Mouse (Mus musculus) ES-Bruce4 (cell line): ENCODE results near the gene Bbox1. TPM values are rescaled to one million over a fixed set of nuclear protein-coding genes. Genes with fewer than 3 reads are reported as not detected.

Experiments used
- H3K27ac ChIP-seq: 2 replicates; pipeline ENCODE4 v1.5.1; 2012; ENCODE audit warnings: low read length, inconsistent platforms; ENCODE audit not compliant: insufficient read depth
- H3K27me3 ChIP-seq: 2 replicates; pipeline ENCODE4 v1.6.1; 2012; ENCODE audit warnings: mild to moderate bottlenecking, low read length, inconsistent platforms; ENCODE audit not compliant: control insufficient read depth, poor library complexity, insufficient read depth, severe bottlenecking
- H3K36me3 ChIP-seq: 2 replicates; pipeline ENCODE4 v1.6.1; 2012; ENCODE audit warnings: inconsistent platforms, mild to moderate bottlenecking, low read length, moderate library complexity; ENCODE audit not compliant: control insufficient read depth, poor library complexity, insufficient read depth, severe bottlenecking
- H3K4me1 ChIP-seq: one replicate; pipeline ENCODE4 v1.8.1; 2011; ENCODE audit warnings: low read length; ENCODE audit not compliant: control insufficient read depth, insufficient read depth
- H3K4me3 ChIP-seq: 2 replicates; pipeline ENCODE4 v1.5.1; 2011; ENCODE audit warnings: low read depth, mild to moderate bottlenecking, low read length
- H3K9ac ChIP-seq: 2 replicates; pipeline ENCODE4 v1.6.1; 2012; ENCODE audit warnings: low read depth, mild to moderate bottlenecking, inconsistent platforms; ENCODE audit not compliant: poor library complexity, severe bottlenecking
- H3K9me3 ChIP-seq: replicated peaks from 2 replicates; pipeline ENCODE4 v1.6.1; 2012; ENCODE audit warnings: mild to moderate bottlenecking, low read length, inconsistent platforms; ENCODE audit not compliant: control insufficient read depth, poor library complexity, insufficient read depth, severe bottlenecking
- CTCF ChIP-seq: IDR thresholded peaks from one replicate; pipeline ENCODE4 v1.8.1; 2011; ENCODE audit warnings: low read depth, low read length
- EP300 ChIP-seq: IDR thresholded peaks from 2 replicates; pipeline ENCODE4 v1.6.1; 2011; ENCODE audit warnings: low read depth, low read length; ENCODE audit not compliant: insufficient read depth
- POLR2A ChIP-seq: IDR thresholded peaks from one replicate; pipeline ENCODE4 v1.8.1; 2011; ENCODE audit warnings: low read length; ENCODE audit not compliant: insufficient read depth
- polyA plus RNA-seq: library from polyadenylated mRNA; stranded (reverse); fragments of >200 nt; gene quantifications from 2 replicates; pipeline ENCODE4 v1.2.4, GENCODE M21; 2011; ENCODE audit warnings: low read depth; ENCODE audit not compliant: missing spikeins, insufficient read depth, insufficient read length

Gene Bbox1
- polyA plus RNA-seq, 1 experiment: not detected

GRCm38 (mm10) chr2:110287959-110288358, 26.4 kb downstream of the Bbox1 start:
- Histone ChIP-seq H3K27me3 (no peaks in the 10 kb centered on the region), H3K9ac (no peak overlapping the region), H3K4me3 (no peak overlapping the region), H3K4me1 (no peaks in the 10 kb centered on the region), H3K27ac (no peak overlapping the region), H3K36me3 (no peaks in the 10 kb centered on the region), H3K9me3 (no peaks in the 10 kb centered on the region)
- TF ChIP-seq EP300 (no peak), CTCF (no peak)

GRCm38 (mm10) chr2:110285829-110286504, 28.4 kb downstream of the Bbox1 start:
- TF ChIP-seq CTCF: no peak
- no peak for TF ChIP-seq EP300
- no peak for TF ChIP-seq POLR2A
- H3K27ac ChIP-seq: no peak overlapping the region
- H3K4me3 ChIP-seq: no peak overlapping the region
- H3K27me3 ChIP-seq: no peaks in the 10 kb centered on the region
- H3K9ac ChIP-seq: no peak overlapping the region
- H3K9me3 ChIP-seq: no peaks in the 10 kb centered on the region
- H3K36me3 ChIP-seq: no peaks in the 10 kb centered on the region
- no peaks in the 10 kb centered on the region for H3K4me1 ChIP-seq

GRCm38 (mm10) chr2:110275424-110275823, 38.9 kb downstream of the Bbox1 start:
- TF ChIP-seq POLR2A (no peak), EP300 (no peak), CTCF (no peak)
- no peak overlapping the region for H3K4me3 ChIP-seq
- no peaks in the 10 kb centered on the region for H3K9me3 ChIP-seq
- H3K4me1 ChIP-seq: no peaks in the 10 kb centered on the region
- H3K36me3 ChIP-seq: no peaks in the 10 kb centered on the region
- no peak overlapping the region for H3K27ac ChIP-seq
- no peaks in the 10 kb centered on the region for H3K27me3 ChIP-seq
- H3K9ac ChIP-seq: no peak overlapping the region

GRCm38 (mm10) chr2:110274160-110274559, 40.2 kb downstream of the Bbox1 start:
- TF ChIP-seq CTCF (no peak), POLR2A (no peak), EP300 (no peak)
- H3K4me3 ChIP-seq: no peak overlapping the region
- no peaks in the 10 kb centered on the region for H3K27me3 ChIP-seq
- no peaks in the 10 kb centered on the region for H3K36me3 ChIP-seq
- H3K27ac ChIP-seq: no peak overlapping the region
- H3K9ac ChIP-seq: no peak overlapping the region
- H3K9me3 ChIP-seq: no peaks in the 10 kb centered on the region
- H3K4me1 ChIP-seq: no peaks in the 10 kb centered on the region

GRCm38 (mm10) chr2:110269281-110269680, 45.1 kb downstream of the Bbox1 start:
- Histone ChIP-seq H3K27ac (no peak overlapping the region), H3K9me3 (no peaks in the 10 kb centered on the region), H3K9ac (no peak overlapping the region), H3K4me3 (no peak overlapping the region), H3K27me3 (no peaks in the 10 kb centered on the region), H3K36me3 (no peaks in the 10 kb centered on the region), H3K4me1 (no peaks in the 10 kb centered on the region)
- TF ChIP-seq POLR2A (no peak), CTCF (no peak), EP300 (no peak)

GRCm38 (mm10) chr2:110232252-110232651, 82.1 kb downstream of the Bbox1 start:
- H3K4me3 ChIP-seq: no peak overlapping the region
- H3K9ac ChIP-seq: no peak overlapping the region
- H3K36me3 ChIP-seq: no peaks in the 10 kb centered on the region
- H3K9me3 ChIP-seq: no peaks in the 10 kb centered on the region
- H3K4me1 ChIP-seq: no peaks in the 10 kb centered on the region
- no peaks in the 10 kb centered on the region; the same call in 1 of the 2 replicates for H3K27me3 ChIP-seq
- H3K27ac ChIP-seq: no peak overlapping the region
- no peak for TF ChIP-seq EP300
- no peak for TF ChIP-seq POLR2A
- TF ChIP-seq CTCF: no peak
